Mouse (Mus musculus) urinary bladder, postnatal 10 days (tissue): ENCODE data around the gene Bub3.

Source experiments
- DNase-seq: peaks from one replicate; pipeline ENCODE4 v3.0.0; 2022; ENCODE audit warnings: low spot score

Bub3 gene

GRCm38 (mm10) chr7:131559986-131560696 lies at the start of gene Bub3:
Bub3 (plus strand) TSS chr7:131560222.
- peak; percentile 53 for DNase-seq

DNA sequence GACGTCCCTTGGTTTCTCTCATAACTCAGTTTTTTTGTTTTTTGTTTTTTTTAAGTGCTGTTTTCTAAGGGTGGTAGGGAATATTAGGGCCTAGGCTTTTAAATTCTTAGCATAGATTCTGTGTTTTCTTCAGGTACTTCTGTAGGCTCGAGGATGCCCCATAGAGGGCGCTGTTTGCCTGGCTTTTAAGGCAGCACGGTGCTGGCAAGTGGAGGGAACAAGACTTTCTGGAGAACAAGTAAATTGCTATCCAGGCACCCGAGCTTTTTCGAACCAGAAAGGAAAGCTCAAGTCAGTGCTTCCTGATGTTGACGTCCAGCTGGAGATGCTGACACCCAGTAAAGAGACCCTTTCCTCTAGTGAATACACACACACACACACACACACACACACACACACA lies 20.0 kb upstream of the Bub3 start:
- peak; percentile 41 for DNase-seq

DNA sequence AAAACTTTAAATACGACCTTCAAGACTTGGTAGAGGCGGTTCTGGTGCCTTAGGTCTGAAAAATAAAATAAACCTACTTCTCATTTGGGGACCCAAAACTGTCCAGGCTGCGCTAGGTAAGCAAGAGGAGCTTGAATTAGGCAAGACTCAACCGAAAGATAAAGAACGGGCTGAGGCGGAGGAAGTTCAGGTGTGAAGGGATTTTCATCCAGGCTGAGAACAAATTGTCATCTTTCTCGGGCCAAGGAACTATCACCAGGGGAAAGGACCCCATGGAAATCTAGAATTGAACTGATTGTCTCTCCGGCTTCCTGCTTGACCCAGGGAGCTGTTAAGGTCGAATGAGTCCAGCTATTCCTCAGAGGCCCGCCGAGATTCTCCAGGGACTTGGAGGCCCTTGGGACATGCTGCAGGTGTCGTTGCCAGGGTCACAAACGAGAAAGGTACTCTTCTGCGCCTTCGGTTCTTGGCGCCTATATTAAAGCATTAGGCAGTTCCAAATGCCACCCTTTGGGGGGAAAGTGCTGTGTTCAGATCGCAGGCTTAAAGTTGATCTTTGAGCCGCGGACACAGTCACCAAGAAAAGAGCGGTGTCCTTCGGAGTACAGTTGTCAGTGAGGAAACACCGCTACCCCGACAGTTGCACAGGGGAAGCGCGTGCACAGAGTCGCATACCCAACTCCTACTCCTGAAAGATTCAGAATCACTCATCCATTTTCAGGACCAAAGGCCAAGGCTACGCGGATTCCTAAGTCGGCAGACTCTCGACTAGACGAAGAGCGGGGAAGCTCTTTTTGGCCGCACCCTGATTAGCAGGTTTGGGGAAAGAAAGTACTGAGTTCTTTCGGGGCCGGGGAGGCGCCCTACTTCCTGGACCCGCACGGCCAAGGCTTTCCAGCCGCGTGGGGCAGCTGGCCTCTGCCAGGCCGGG lies 18.6 kb upstream of the Bub3 start:
- DNase-seq: no peak

DNA sequence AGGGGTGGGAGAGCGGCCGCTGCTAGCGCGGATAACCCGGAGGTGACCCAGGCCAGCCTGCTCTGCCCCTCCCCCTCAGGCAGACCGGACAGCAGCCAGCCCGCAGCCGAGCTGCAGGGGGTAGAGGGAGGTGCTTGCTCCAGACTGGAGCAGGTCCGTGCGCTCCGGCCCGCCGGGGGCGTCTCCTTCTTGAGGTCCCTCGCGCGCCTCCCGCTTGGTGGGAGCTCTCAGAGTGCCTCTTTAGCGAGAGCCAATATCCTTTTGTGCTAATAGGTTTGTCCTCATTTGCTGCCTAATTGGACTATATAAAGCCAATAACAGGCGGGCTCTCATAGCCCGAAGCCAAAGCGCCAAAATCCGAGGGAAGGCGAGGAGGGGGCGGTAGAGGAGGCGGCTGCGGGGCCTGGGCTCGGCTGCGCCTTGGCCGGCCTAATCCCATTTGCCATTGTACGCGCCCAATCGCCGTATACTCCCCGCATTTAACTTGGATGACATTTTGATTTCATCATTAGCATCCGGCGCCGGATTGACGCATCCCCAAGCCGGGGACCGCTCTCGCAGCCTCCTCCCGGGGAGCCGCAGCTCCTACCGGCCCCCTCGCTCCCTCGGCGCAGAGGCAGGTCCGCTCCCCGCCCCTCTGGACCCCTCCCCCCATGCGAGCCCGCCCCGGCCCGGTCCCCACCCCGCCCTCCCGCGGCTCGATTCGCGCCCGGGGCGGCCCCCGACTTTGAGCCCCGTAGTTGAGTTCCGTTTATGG lies 17.7 kb upstream of the Bub3 start, which contains the start of gene Hmx3:
TSS of gene Hmx3 (plus strand) at position 753 of the 757 bp plus-strand sequence.
- DNase-seq: no peak

GRCm38 (mm10) chr7:131542872-131543622 lies 17.0 kb upstream of the Bub3 start:
- DNase-seq: no peak

- DNase-seq: no peak
Measured at GRCm38 (mm10) chr7:131543623-131544481, 16.2 kb upstream of the Bub3 start.

GRCm38 (mm10) chr7:131544871-131545270 lies 15.2 kb upstream of the Bub3 start:
- DNase-seq: no peak

DNA sequence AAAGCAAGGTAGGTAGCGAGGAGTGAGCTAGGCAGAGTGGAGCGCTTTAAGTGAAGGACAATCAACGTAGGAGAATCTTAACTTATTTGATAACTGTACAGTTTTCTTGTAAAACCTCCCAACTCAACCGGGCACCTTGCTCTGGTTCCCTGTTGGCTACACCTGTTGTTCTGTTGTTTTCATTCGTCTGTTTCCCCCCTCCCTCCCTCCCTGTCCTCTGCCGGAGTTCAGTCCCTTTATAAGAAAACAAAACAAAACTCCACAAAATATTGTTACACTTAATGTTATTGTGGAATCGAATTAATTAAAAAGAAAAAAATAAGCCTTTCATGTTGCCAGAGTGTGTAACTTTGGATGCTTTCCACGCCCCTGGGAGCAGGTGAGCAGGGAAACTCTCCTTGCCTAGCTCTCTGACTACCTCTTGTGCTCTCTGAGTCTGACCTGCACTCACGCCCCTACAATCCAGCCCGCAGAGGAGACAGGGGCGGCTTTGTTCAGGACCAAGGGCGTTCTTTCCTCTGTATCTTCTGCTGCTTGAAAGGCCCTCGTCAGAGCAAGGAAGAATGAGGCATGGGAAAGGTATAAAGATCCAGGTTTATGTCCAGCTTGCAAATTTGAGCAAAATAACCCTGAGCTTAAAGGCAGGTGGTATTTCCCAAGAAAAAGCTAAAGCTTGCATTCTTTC lies 14.2 kb upstream of the Bub3 start:
- DNase-seq: no peak

DNA sequence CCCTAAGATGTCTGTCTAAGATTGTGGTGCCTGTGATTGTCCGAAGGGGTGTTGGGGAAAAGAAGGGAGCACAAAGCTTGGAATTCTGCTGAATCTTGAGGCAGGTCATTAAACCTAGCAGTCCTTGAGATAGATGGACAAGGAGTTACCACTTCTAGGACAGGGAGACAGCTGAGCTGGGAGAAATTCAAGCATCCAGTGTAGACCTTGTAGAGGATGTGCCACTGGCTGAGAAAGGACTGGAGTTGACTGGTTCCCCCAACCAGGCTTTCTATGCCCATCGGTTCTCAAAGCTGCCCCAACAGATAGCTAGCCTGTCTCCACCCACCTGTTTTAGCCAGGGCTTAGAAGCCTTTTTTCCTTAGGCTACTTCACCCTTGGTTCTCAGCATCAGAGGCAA lies 13.6 kb upstream of the Bub3 start:
- no peak for DNase-seq

GRCm38 (mm10) chr7:131547481-131547880 lies 12.5 kb upstream of the Bub3 start:
- DNase-seq: no peak

GRCm38 (mm10) chr7:131548473-131548872 lies 11.5 kb upstream of the Bub3 start, which contains the start of gene Hmx2:
Hmx2 (plus strand) TSS chr7:131548773.
- no peak for DNase-seq

GRCm38 (mm10) chr7:131551471-131551870 lies 8.6 kb upstream of the Bub3 start:
- no peak for DNase-seq

- no peak for DNase-seq
Measured at GRCm38 (mm10) chr7:131551931-131552741, 7.9 kb upstream of the Bub3 start.

DNA sequence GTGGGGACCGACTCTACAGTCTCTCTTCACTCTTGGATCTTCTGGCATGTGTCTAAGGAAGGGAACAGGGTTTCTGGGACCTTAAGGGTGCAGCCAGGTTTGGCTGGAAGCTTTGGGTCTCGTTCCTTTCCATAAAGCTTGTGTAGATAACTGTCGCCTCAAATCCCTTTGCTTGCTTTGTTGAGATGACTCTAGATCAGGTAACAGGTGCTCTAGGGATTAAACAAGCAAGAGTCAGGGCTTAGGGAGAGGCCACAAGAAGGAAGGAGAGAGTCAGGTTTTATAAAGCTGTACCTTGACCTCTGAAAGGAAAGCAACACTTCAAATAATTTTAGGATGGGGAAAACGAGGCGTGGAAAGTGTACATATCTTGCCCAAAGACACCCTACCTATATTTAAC lies 7.2 kb upstream of the Bub3 start:
- DNase-seq: no peak

- DNase-seq: no peak
Measured at GRCm38 (mm10) chr7:131553771-131554175, 6.2 kb upstream of the Bub3 start.

GRCm38 (mm10) chr7:131554341-131555180 lies 5.5 kb upstream of the Bub3 start:
- DNase-seq: no peak

GRCm38 (mm10) chr7:131555301-131556081 lies 4.5 kb upstream of the Bub3 start:
- no peak for DNase-seq
